Mouse (Mus musculus): ENCODE results near the gene Ehmt2. TPM values are rescaled to one million over a fixed set of nuclear protein-coding genes. Genes with fewer than 3 reads are reported as not detected.

The Ehmt2 gene
- 100 to 1,000 TPM; 163 to 755 (median 449) TPM for total RNA-seq (2018; cell fraction: chromatin; rRNA removed)
- total RNA-seq (2018; cell fraction: cytosol; rRNA removed), result 100 to 1,000 TPM in 12 of 26 experiments, 10 to 100 TPM in 14; 65.9 to 135 (median 97.1) TPM
- 100 to 1,000 TPM; 118 to 294 (median 219) TPM for total RNA-seq (2018; cell fraction: nucleus; rRNA removed)
- polyA plus RNA-seq (2018), result 59.6 to 100 TPM (median 69.3 TPM) in 3 replicates

DNA sequence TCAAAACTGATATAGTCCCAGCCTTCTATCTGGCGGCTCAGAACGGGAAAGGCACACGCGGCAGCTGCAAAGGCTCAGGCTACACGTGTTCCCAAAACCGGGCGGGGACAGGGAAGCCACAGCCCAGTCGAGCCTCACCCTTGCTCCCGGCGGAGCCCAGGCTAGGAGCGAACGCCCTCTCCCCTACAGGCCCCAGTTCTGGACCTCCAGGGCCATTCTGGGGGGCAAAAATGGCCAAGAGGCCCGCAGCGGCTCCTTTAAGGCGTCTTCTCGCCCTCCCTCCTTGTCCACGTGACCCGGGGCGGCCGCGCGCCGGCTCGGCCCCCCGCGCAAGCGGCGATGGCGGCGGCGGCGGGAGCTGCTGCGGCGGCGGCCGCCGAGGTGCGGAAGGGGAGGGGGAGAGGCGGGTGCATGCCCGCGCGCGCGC lies at the start of gene Ehmt2, which contains the start of gene C2:
TSS of gene Ehmt2 (plus strand) at position 310 of the 427 bp plus-strand sequence.
TSS of gene C2 (minus strand) at position 106 of the 427 bp plus-strand sequence.
- H3K4me3 ChIP-seq (ENCODE audit: inconsistent target), result peak within 1 kb of the TSS; percentile 84
- peaks cover 12% of the 10 kb centered on the region for H3K36me3 ChIP-seq (ENCODE audit: inconsistent target)
- under 1% methylated on average over 30 of the region's 44 CpGs for WGBS (ENCODE audit: missing documents)
- H3K27ac ChIP-seq, result peak within 1 kb of the TSS; percentile 88
- peaks cover 41% of the 10 kb centered on the region for H3K79me2 ChIP-seq (ENCODE audit: inconsistent target)

GRCm38 (mm10) chr17:34849722-34850516 lies 48.4 kb upstream of the Ehmt2 start, which contains the start of the genes Skiv2l and Nelfe:
Gene Skiv2l, minus strand, starts transcription at chr17:34850210.
Gene Nelfe, plus strand, starts transcription at chr17:34850391.
- 2% methylated on average over 55 of the region's 65 CpGs for WGBS (ENCODE audit: missing documents)
- peak within 1 kb of the TSS; percentile 90 for H3K4me3 ChIP-seq (ENCODE audit: inconsistent target)
- H3K27ac ChIP-seq, result peak within 1 kb of the TSS; percentile 44
- H3K79me2 ChIP-seq (ENCODE audit: inconsistent target), result peaks cover 22% of the 10 kb centered on the region; the same call in 1 of the 2 replicates
- H3K36me3 ChIP-seq (ENCODE audit: inconsistent target), result peaks cover 60% of the 10 kb centered on the region

- Histone ChIP-seq H3K27ac (peak overlapping the region; percentile 36), H3K36me3 (ENCODE audit: inconsistent target) (peaks cover 60% of the 10 kb centered on the region), H3K79me2 (ENCODE audit: inconsistent target) (peaks cover 22% of the 10 kb centered on the region; the same call in 1 of the 2 replicates), H3K4me3 (ENCODE audit: inconsistent target) (peak overlapping the region; percentile 90)
- WGBS (ENCODE audit: missing documents), result under 1% methylated on average over 25 of the region's 25 CpGs
Observed at GRCm38 (mm10) chr17:34850517-34851125, 47.6 kb upstream of the Ehmt2 start.

DNA sequence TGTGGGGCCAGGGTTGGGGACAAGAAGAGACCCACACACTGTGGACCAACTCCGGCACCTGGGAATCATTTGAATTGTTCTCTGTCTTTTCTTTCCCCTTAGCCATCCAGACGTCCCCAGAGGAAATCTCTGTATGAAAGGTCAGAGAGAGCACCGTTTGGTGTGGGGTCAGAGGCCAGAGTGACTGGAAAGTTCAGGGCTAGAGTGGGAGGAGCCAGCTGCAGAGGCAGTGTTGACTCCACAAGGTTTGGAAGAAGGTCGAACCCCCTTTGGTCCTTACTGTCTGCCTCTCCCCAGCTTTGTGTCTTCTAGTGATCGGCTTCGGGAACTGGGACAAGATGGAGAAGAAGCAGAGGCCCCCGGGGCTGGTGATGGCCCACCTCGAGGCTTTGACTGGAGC lies 44.8 kb upstream of the Ehmt2 start:
- peaks cover 44% of the 10 kb centered on the region for H3K36me3 ChIP-seq (ENCODE audit: inconsistent target)
- no peak overlapping the region for H3K4me3 ChIP-seq (ENCODE audit: inconsistent target)
- WGBS (ENCODE audit: missing documents), result 84% methylated on average over 8 of the region's 8 CpGs
- peaks cover 22% of the 10 kb centered on the region; the same call in 1 of the 2 replicates for H3K79me2 ChIP-seq (ENCODE audit: inconsistent target)
- no peak overlapping the region for H3K27ac ChIP-seq

DNA sequence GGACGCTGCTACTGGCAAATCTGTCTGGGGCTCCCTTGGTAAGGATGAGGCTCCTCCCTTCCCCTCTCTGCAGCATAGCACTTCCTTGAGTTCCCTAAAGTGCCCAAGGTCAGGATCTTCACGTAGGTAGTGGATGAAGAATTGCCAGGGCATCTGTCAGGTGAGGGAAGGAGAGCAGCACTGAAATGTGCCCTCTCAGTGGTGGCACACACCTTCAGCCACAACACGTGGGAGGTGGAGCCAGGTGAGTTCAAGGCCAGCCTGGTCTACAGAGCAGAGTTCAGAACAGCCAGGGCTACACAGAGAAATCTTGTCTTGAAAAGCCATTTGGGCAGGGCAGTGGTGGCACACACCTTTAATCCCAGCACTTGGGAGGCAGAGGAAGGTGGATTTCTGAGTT lies 43.5 kb upstream of the Ehmt2 start:
- WGBS (ENCODE audit: missing documents), result 94% methylated on average over 3 of the region's 3 CpGs
- H3K36me3 ChIP-seq (ENCODE audit: inconsistent target), result peaks cover 44% of the 10 kb centered on the region
- peaks cover 11% of the 10 kb centered on the region; the same call in 1 of the 2 replicates for H3K79me2 ChIP-seq (ENCODE audit: inconsistent target)
- no peak overlapping the region for H3K27ac ChIP-seq
- H3K4me3 ChIP-seq (ENCODE audit: inconsistent target), result no peak overlapping the region

GRCm38 (mm10) chr17:34855825-34856224 lies 42.4 kb upstream of the Ehmt2 start:
- no peak overlapping the region for H3K4me3 ChIP-seq (ENCODE audit: inconsistent target)
- peaks cover 44% of the 10 kb centered on the region for H3K36me3 ChIP-seq (ENCODE audit: inconsistent target)
- whole genome bisulfite sequencing (ENCODE audit: missing documents), result 39% methylated on average over 3 of the region's 3 CpGs
- H3K79me2 ChIP-seq (ENCODE audit: inconsistent target), result peaks cover 5% of the 10 kb centered on the region; the same call in 1 of the 2 replicates
- no peak overlapping the region for H3K27ac ChIP-seq

DNA sequence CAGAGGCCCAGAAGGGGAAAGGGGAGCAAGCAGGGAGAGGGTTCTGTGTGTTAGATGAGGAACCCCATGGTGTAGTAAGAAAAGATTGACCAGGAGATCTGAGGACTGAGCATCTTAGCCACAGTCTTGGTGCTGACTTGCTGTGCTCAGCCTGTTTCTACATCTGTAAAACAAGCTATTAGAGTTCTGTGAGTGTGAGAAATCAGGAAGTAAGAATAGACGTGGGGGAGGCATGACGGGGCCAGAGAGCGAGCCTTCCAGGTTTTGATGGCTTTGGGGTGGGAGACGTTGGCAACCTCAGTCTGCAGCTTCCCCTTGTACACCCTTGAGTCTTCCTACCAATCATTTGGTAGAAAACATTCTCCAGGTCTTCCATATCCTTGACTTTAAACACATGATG lies 39.6 kb upstream of the Ehmt2 start:
- H3K27ac ChIP-seq, result no peak overlapping the region
- no peaks in the 10 kb centered on the region; the same call in 1 of the 2 replicates for H3K79me2 ChIP-seq (ENCODE audit: inconsistent target)
- peaks cover 27% of the 10 kb centered on the region for H3K36me3 ChIP-seq (ENCODE audit: inconsistent target)
- no peak overlapping the region for H3K4me3 ChIP-seq (ENCODE audit: inconsistent target)
- WGBS (ENCODE audit: missing documents), result 5% methylated on average over 4 of the region's 4 CpGs

DNA sequence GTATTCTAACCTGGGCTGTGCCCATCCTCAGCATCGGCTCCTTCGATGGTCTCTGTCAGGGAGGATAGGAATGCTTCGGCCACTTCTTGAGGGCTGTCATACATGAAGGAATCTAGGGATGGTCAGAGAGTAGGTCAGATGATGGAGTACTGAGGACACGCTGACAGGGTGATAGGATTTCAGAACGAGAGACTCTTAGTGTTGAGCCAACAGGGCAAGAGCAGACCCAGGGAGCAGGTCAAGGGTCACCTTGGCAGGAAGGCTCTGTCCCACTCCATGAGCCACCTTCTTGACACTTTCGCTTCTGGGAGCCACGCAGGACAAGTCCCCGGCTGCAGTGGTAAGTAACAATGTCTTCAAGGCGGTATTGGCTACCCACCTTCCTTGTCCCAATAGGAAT lies 37.8 kb upstream of the Ehmt2 start:
- WGBS (ENCODE audit: missing documents), result 87% methylated on average over 9 of the region's 9 CpGs
- Histone ChIP-seq H3K79me2 (ENCODE audit: inconsistent target) (no peaks in the 10 kb centered on the region; the same call in 1 of the 2 replicates), H3K36me3 (ENCODE audit: inconsistent target) (peaks cover 9% of the 10 kb centered on the region; the same call in 1 of the 2 replicates), H3K4me3 (ENCODE audit: inconsistent target) (no peak overlapping the region), H3K27ac (no peak overlapping the region)

- WGBS (ENCODE audit: missing documents), result 85% methylated on average over 13 of the region's 13 CpGs
- Histone ChIP-seq H3K27ac (no peak overlapping the region), H3K36me3 (ENCODE audit: inconsistent target) (no peaks in the 10 kb centered on the region), H3K4me3 (ENCODE audit: inconsistent target) (no peak overlapping the region), H3K79me2 (ENCODE audit: inconsistent target) (no peaks in the 10 kb centered on the region; the same call in 1 of the 2 replicates)
Observed at GRCm38 (mm10) chr17:34861704-34862415, 36.4 kb upstream of the Ehmt2 start.

- 62% methylated on average over 8 of the region's 8 CpGs for WGBS (ENCODE audit: missing documents)
- H3K79me2 ChIP-seq (ENCODE audit: inconsistent target), result no peaks in the 10 kb centered on the region; the same call in 1 of the 2 replicates
- H3K4me3 ChIP-seq (ENCODE audit: inconsistent target), result no peak within 1 kb of the TSS
- no peaks in the 10 kb centered on the region for H3K36me3 ChIP-seq (ENCODE audit: inconsistent target)
- H3K27ac ChIP-seq, result no peak within 1 kb of the TSS
Observed at GRCm38 (mm10) chr17:34862416-34863081, 35.7 kb upstream of the Ehmt2 start, which contains the start of gene Cfb. Gene Cfb, minus strand, starts transcription at chr17:34862518.

DNA sequence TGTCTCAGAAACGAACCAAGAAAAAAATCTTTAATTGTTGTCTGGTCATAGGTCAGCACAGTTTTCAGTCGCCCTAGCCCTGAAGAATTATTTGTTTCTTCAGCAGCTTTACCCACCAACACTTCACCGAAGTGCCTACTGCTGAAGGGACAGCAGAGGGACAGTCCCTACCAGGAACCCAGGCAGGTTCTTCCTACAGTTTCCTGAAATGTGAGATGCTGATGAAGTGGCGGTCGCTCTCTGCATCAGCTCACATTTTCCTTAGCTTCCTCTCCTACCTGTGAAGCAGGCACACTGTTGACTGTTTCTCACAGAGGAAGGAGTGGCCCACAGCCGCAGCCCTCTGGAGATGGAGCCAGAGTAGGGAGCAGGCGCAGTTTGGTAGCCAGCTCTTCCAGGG lies 32.3 kb upstream of the Ehmt2 start:
- Histone ChIP-seq H3K36me3 (ENCODE audit: inconsistent target) (no peaks in the 10 kb centered on the region), H3K27ac (no peak overlapping the region), H3K79me2 (ENCODE audit: inconsistent target) (no peaks in the 10 kb centered on the region; the same call in 1 of the 2 replicates), H3K4me3 (ENCODE audit: inconsistent target) (no peak overlapping the region)
- 63% methylated on average over 7 of the region's 7 CpGs for WGBS (ENCODE audit: missing documents)

DNA sequence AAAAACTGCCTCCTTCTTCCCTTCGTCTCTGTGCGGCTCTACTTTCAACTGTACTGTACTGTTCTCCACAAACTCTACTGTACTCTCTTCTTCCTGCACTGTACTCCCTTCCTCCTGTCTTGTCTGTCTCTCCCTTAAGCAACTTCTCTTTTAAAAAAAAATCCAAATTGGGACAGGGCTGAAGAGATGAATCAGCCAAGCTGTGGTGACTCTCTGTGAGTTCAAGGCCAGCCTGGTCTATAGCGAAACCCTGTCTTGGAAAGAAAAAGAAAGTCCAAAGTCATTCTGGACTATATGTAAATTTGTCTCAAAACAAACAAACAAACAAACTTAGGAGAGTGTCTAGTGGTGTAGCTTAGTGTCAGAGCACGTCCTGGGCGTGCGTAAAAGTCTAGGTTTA lies 23.9 kb upstream of the Ehmt2 start:
- Histone ChIP-seq H3K36me3 (ENCODE audit: inconsistent target) (no peaks in the 10 kb centered on the region), H3K4me3 (ENCODE audit: inconsistent target) (no peak overlapping the region), H3K79me2 (ENCODE audit: inconsistent target) (no peaks in the 10 kb centered on the region), H3K27ac (no peak overlapping the region)
- 96% methylated on average over 6 of the region's 6 CpGs for WGBS (ENCODE audit: missing documents)

GRCm38 (mm10) chr17:34879336-34879879 lies 18.9 kb upstream of the Ehmt2 start, which contains the start of gene Zbtb12:
Gene Zbtb12, plus strand, starts transcription at chr17:34879483.
- H3K27ac ChIP-seq, result 0 out of 2 replicates have a peak within 1 kb of the TSS, but pooled peaks have one; percentile 12

More at GRCm38 (mm10) chr17:34879336-34879879, 18.9 kb upstream of the Ehmt2 start, which contains the start of gene Zbtb12:
- Histone ChIP-seq H3K79me2 (ENCODE audit: inconsistent target) (no peaks in the 10 kb centered on the region), H3K4me3 (ENCODE audit: inconsistent target) (no peak within 1 kb of the TSS), H3K36me3 (ENCODE audit: inconsistent target) (no peaks in the 10 kb centered on the region)
- 42% methylated on average over 10 of the region's 11 CpGs for WGBS (ENCODE audit: missing documents)
